Mouse (Mus musculus) spleen, postnatal 14 days (tissue): Measurements from ENCODE around the gene 1110051M20Rik.

Source experiments
- DNase-seq, 2 experiments: peaks; one replicate each; pipeline ENCODE4 v3.0.0; 2021 to 2022; ENCODE audit warnings: low spot score in 2 of 2

Gene 1110051M20Rik

DNA sequence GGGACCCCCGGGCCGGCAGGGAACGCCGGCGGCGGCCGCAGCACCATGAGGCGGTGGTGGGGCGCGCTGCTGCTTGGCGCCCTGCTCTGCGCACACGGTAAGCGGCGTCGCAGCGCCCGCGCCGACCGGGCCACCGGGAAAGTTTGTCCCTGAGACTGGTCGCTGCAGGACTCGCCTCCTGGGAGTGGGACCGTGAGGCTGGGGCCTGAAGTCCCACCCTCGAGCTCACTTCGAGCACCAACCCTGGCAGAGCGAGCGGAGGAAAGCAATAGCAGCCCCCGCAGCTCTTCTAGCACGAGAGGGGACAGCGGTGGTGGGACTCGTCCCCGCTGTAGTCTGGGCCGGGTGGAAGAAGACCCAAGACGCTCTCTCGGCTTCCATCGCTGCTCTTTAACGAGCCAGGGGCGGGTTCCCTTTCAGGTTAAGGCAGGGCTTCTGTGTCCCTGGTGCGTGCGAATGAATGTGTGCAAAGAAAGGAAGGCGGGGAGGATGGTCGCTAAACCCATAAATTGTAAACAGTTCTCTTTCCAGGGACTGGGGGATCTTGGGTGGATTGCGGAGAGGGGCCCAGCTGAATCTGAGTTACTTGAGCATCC is 13.2 kb upstream of the 1110051M20Rik start:
- DNase-seq = no peak

DNA sequence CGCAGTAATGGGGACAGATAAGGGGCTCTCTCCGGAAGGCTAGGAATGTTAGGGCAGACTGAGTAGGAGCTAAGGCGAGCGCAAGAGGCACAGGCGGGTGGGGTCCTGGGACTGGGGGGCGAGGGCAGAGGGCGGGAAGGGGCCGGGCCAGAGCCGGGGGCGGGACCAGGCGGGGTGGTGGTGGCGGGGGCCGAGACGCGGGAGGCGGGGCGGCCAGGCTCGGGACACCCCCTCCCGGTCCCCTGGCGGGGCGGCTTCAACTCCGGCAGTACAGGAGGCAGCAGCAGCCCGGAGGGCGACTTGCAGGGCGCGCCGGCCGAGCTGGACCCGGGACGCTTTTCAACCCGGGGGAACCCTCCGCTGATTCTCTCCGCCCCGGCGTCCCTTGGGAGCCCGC is 12.8 kb upstream of the 1110051M20Rik start, which contains the start of gene Lrp4:
Lrp4 (plus strand) TSS at position 253 of the 397 bp plus-strand sequence.
- no peak for DNase-seq

DNA sequence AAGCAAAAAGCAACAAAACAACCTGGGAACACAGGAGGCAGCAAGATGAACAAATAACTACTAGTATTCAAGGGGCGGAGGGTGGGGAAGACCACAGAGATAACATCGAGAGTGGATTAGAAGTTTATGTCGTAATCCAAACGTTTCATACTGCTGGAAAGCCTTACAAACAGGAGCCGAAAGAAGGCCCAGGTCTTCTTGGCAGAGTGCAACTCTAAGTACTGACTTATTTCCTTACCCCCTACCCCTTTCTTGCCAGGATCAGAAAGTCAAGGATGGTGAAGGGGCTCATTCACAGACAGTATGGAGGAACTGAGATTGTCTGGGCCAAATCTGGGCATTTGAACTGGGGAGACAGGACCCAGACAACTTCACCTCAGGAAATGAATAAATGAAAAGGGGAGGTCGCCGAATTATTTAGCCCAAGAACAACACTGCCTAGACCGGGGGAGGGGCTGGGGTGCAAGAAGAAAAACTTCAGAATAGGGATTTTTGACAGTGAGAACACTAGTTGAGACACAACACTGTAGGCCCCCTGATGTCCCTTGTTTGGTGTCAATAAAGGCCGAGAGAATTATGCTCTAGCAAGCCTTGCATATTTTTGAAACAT is 12.1 kb upstream of the 1110051M20Rik start:
- no peak for DNase-seq

DNA sequence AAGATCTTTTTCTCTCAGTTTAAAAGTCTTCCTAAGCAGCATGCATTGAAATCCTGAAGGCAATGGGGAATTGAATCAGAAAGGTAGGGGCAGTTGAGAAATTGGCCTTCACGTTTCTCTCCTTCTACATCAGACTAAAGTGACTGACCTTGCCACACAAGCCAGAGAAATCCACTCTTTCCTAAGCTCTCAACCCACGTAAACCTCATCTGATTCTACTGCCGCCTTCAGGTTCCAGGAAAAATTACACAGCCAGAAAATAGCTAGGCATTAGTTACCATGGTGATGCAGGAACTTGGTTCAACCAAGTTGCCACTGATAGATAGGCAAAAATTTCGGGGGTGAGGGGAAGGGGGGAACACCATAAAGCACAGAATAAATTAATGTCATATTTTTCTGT is 11.3 kb upstream of the 1110051M20Rik start:
- no peak for DNase-seq

DNA sequence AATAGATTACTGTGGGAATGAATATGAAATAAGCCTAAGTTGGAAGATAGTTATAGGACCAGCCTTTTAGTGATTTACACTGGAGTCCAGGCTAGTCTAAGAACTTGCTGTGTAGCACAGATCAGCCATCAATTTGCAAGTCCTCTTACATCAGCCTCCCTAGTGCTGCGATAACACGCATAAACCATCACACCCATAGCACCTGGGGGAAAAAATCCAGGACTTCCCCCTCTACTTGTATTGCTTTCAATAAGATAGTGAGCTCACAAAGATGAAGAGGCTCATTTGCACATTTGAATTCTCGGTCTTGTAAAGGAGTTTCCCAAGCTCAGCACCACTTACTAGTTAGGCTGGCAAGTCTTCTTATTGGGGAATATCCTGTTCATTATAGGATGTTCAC is 9.9 kb upstream of the 1110051M20Rik start:
- DNase-seq = no peak

DNA sequence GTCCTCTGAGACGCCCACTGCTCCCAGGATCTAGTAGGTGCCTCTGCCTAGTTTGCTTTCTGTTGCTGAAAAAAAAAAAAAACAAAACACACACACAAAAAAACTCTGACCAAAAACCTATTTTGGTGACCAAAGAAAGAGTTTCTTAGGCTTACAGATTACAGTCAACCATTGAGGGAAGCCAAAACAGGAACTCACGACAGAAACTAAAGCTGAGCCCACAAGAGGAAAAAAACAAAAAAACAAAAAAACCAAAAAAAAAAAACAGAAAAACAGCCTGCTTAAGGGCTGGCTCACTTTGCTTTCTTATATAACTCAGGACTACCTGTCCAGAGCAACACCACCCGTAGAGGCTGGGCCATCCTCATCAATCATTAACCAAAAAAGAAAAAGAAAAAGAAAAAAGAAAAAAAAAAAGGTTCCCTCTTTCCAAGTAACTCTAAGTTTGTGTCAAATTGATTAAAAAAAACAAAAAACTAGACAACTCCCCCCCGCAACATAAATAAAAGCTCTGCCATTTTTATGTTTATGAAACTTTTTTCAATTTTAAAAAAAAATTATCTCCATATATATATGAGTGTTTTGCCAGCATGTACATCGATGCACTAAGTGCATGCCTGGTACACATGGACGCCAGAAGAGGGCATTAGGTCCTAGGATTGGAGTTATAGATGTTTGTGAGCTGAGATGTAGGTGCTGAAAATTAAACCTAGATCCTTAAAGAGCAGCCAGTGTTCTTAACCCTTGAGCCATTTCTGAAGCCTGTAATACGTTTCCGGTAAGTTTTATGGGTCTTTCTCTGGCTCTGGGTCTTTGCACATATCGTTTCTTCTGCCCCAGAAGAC is 8.9 kb upstream of the 1110051M20Rik start:
- DNase-seq = no peak

DNA sequence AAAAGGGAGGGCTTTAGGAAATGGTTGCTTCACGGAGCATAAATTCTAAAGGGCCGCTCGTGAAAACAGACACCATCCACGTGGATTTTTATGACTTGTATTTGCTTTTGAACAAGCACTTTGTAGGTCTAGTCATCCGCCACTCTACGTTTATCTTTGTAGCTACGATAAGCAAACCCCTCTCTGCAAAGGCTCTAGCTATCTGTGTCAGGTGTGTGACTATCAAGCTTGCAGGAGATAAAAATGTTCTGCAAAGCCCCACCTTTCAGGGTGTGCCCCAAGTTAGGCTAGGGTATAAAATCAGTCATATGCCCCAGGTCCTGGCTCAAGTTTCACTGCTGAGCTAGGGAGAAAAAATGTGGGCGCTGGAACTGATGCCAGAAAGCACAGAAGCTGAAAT is 8.2 kb upstream of the 1110051M20Rik start:
- no peak for DNase-seq

DNA sequence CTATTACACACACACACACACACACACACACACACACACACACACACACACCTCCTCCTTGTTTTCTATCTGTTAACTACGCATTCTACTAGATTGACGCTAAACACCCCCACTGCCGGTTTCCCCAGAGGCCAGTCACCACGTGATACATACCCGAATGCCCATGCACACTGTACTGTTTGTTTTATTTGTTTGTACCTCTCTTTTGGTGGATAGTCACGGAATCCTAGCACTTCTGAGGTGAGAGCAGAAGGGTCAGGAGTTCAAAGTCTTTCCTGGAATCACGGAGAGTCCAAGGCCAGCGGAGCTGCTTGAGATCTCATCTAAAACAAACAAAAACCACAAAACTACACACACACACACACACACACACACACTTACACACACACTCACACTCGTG is 5.8 kb upstream of the 1110051M20Rik start:
- DNase-seq = no peak

DNA sequence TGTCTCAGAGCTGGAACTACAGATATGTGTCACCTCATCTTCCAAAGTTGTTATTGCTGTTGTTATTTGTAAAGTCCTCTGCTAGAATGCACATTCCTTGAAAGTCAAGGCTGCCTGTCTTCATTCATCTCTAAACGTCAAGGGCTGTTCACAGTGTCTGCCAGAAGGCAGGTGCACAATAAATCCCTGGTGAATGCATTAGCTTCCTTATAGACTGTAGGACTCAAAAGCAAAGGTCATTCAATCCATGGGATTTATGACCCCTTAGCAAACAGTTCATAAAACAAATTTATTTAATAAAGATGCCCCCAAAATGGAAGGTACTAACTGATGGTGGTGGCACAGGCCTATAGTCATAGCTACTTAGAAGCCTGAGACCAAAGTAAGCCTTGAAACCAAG is 5.2 kb upstream of the 1110051M20Rik start:
- DNase-seq = no peak

DNA sequence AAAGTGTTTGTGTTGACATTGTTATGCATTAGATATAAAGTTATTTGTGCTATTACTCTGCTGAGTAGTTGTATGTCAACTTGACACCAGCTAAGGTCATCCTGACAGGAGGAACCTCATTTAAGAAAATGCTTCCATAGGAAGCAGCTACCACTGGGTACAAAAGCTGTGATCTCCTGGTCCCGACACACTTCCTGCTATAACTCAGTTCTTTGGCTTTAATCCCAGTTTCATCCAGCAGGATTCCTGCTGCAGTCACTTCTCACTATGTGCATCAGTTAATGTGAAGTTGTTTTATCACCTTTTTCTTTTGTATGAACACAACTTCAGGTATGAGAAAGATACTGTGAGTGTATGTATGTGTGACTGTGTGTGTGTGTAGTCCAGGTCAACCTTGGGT is 2.3 kb downstream of the 1110051M20Rik start:
- no peak for DNase-seq

DNA sequence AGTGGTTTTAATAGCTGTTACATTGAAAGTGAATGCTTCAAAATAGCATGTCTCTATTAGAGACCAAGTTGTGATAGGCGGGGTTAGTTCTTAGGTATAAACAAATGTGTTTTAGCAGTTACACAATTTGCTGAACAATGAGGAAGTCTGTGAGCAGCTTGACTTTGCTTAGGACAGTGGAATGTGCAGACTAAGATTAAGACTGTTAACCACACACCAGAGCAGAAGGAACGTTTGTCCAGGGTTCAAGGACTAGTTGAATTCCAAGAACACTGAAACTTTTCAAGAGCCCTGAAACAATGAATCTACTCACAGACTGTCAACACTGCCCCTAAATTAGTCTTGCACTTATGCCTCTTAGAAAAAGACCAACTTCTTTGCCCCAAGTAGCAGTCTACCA is 2.8 kb downstream of the 1110051M20Rik start:
- no peak for DNase-seq

DNA sequence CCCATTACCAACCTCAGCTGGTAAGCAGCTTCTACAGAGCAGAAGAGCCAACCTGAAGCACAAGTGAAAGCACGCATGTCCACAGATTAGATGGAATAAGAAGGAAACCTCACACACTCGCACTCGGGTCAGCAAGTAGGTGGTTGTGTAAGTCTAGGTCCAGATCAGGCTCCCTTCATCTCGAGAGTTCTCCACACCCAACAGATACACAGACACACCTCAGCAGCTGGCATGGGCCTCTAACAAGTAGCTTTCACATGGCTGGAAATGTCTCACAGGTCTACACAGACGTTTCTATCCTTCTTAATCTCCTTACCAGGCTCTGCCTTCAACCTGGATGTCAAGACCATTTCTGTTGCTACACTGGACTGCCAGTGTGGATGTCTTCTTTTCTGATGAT is 3.8 kb downstream of the 1110051M20Rik start:
- no peak for DNase-seq

DNA sequence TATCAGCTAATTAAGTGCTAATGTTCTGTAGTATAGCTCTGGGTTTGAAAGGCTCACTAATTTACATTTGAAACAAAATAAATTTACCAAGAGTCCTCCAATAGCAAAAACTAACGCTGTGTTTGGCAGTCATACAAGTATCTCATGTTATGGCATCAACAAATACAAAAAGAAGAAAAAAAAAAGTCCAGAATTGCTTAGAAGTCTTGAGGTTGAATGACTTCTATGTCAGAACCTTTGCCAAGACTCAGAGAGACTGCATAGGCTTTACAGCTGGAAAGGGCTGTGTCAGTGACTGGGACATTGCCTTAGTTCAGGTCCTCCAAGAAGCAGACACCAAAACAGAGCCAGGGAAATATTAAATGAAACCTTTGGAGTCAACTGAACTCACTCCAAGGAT is 4.6 kb downstream of the 1110051M20Rik start:
- DNase-seq = no peak

DNA sequence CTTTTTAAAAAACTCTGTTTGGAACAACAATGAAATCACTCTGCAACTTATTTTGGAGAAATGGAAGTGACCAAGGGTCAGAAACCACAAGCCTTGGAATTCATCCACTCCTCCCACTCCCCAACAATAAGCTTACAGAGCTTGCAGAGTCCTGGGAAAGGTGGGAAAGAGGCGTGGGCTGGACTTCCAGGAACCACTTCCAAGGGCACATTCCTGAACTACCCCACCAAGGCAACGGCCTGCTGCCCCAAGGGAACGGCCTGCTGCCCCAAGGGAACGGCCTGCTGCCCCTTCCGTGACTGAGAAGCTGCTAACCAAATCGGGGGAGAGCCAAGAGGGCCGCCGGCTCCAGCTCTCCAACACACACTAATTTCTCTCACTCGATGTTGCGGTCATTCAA is 5.2 kb downstream of the 1110051M20Rik start:
- no peak for DNase-seq

DNA sequence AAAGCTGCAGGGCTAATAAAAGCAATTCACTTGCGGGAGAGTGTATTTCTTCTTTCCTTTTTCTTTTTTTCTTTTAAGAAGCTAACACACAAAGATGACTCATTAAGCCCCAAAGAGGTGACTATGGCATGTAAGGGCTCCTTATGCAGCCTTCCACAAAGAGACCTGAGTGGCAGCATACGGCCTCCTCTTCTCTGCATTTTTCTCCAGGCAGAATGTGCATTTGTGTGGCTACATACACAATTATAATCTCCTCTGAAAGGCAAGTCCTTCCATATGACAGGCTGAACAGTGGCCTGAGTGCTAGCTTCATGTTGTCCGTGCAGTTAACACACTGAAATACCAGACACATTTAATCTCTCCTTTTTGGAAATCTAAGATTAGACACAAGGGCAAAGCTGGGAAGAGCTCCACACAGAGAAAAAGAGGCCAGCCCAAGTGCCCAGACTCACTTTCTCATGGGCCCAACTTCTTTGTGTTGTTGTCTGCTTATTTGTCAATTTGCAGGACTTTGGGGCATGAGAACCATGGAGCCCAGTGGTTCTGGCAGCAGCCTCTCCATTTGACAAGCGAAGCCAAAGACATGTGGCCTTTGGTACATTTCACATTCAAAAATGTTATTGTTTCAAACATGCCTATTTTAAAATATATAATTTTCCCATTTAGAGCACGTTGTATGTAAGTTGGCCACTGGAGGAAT is 7.2 kb downstream of the 1110051M20Rik start:
- no peak for DNase-seq

DNA sequence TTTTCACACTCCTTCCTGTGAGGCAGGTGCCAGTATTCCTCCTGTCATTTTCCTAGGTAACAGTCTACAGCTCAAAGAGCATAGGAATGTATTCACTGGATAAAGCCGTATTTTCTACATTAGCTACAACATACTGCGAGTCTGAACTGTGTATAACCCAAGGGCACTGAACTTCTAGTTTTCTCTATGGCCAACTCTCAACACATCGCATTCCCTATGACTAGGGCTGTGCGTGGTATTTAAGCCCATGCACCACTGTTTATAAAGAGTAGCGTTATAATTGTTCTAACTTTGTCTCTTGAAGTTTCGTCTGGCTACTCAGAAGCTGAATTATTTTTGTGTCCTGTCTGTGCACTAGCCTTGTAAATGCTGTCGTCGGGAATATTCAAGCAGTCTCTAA is 7.8 kb downstream of the 1110051M20Rik start:
- no peak for DNase-seq

DNA sequence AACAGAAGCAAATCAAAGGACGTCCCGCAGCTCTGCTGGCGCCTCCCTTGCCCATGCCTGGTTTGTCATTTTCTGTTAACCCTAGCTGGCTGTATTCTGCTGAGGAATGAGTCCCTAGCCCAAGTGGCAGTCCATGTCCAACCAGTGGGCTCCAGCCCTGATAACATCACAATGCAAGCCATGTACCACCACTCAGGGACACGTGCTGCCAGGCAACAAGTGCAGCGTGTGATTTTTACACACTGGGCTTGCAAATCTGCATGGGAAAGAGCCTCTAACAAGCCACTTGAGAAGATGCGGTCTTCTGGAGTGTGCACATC is 13.9 kb downstream of the 1110051M20Rik start:
- no peak for DNase-seq

DNA sequence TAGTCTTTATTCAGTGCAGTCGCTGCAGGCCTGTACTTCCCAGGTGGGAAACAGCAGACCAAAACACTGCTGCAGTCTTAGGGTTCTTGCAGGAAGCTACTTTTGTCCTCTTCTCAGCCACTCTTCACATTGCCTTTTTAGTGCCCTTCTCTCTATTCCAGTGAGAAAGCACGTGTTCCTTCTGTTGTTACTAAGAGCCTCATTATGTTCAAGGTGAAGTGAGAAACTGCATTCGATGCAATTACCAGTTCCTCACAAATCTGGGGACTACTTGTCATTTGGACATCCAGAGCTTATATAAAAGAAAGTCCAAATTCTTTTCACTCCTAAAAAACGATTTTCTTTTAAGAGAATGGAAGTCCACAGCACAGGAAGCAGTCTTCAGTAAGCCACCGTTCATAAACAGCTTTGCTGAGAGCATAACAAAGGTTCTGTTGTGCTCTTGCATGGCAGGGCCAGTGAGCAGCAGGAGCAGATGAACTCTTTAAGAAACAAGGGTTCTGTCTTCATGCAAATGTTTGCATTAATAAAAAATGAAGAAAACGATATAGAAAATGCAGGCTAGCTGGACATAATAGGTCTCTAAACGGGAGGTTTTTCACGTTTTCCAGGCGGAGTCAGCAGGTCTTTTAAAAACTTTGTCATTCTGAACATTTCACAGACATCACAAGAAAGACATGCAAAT is 14.4 kb downstream of the 1110051M20Rik start:
- DNase-seq = no peak

DNA sequence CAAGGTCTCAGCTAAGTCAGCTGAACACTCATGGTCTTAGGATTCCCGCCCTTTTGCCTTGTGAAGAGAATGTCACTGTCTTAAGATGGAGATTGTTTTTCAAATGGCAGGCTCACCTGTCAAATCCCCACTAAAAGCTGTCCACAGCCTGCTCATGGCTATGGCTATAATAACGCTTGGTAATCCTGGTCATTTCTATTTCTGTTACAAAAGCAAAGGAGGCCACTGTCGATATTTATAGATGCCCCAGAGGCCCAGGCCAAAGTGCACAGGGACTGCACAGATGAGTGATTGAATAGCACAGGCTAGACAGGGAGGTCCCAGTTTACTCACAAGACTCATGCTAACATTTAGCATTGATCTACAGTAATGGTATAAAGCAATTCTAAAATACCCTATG is 15.4 kb downstream of the 1110051M20Rik start:
- DNase-seq = no peak

DNA sequence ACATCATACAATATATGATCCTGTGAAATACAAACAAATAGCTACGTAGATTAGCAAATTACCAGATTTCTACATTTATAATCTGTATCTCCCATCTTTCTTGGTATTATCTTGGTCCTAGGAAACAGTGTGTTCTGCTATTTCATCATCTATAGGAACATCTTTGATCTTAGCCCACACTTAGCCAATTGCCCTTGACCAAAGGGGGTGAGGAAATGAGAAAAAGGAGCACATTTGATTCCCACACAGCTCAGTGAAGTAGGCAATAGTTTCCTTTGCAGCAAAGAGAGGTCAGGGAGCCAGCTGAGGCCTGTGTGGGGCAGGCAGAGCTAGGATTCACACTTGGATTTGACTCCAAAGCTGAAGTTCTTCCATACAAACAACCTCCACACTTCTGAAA is 18.2 kb downstream of the 1110051M20Rik start:
- DNase-seq = no peak

DNA sequence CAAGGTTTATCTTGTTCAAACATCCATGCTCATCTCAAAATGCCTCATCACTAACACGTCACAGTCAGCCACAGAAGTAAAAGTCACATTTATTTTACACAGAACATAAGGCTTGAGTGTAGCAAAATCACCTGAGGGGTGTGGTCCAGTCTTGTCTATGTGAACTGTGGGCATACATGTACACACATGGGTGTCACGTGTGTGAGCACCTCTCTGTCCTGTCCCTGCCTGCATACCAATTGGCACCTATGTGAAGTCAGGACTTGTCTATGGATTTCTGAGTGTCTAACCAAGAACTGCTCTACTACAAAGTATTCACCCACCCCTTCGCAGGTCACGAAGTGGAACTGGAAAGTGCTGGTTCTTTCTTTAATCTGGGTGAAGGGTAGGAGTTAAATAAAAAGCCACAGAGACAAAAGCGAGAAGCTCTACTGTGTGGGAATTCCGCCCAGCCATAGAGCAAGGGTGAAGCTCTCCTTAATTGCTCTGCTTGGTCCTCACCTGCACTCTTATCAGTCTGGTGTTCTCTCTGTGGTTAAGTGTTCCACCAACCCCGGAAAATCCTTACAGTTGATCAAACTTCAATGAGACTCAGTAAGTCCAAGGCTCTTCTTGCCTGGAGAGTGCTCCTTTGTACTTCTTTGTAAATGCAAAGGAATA is 20.3 kb downstream of the 1110051M20Rik start:
- DNase-seq = no peak
